Mouse (Mus musculus) midbrain, embryonic 14.5 days (tissue): ENCODE measurements at regions not wholly inside any gene's neighbourhood (a gene's known extent, or its start where the extent isn't known, plus 50 kb on each side); places are given as distances from the start of the nearest gene placed in this dataset.

ENCODE experiments used
- ATAC-seq: fragments of 200-750 bp; cut with Nextera tagmentation; 2 replicates; pipeline ENCODE4 v1.8.0; 2017; ENCODE audit warnings: moderate number of reproducible peaks, moderate library complexity; ENCODE audit not compliant: low FRiP score, low TSS enrichment
- DNase-seq: peaks from one replicate; pipeline ENCODE4 v3.0.0-alpha.2; 2015
- H3K27ac ChIP-seq: fragments of 300-500 bp; sonication (generic); replicated peaks from 2 replicates; pipeline ENCODE4 v1.5.1; 2014; ENCODE audit warnings: mild to moderate bottlenecking, low read depth, low read length, moderate library complexity
- H3K27me3 ChIP-seq: fragments of 300-500 bp; sonication (generic); 2 replicates; pipeline ENCODE4 v1.6.1; 2014; ENCODE audit warnings: low read length, control low read depth, mixed read lengths; ENCODE audit not compliant: control insufficient read depth, insufficient read depth
- H3K36me3 ChIP-seq: fragments of 300-500 bp; sonication (generic); 2 replicates; pipeline ENCODE4 v1.6.1; 2014; ENCODE audit warnings: low read length, control low read depth; ENCODE audit not compliant: control insufficient read depth, insufficient read depth
- H3K4me1 ChIP-seq: fragments of 300-500 bp; sonication (generic); 2 replicates; pipeline ENCODE4 v1.6.1; 2014; ENCODE audit warnings: mild to moderate bottlenecking, antibody characterized with exemption, low read length, control low read depth; ENCODE audit not compliant: control insufficient read depth, insufficient read depth
- H3K4me2 ChIP-seq: fragments of 300-500 bp; sonication (generic); 2 replicates; pipeline ENCODE4 v1.6.1; 2014; ENCODE audit warnings: mild to moderate bottlenecking, low read length, moderate library complexity
- H3K4me3 ChIP-seq: fragments of 300-500 bp; sonication (generic); replicated peaks from 2 replicates; pipeline ENCODE4 v1.5.1; 2014; ENCODE audit warnings: low read depth, low read length
- H3K9ac ChIP-seq: fragments of 300-500 bp; sonication (generic); replicated peaks from 2 replicates; pipeline ENCODE4 v1.6.1; 2014; ENCODE audit warnings: mild to moderate bottlenecking, low read length, moderate library complexity
- H3K9me3 ChIP-seq: fragments of 300-500 bp; sonication (generic); 2 replicates; pipeline ENCODE4 v1.6.1; 2016; ENCODE audit warnings: low read length, control low read depth, mixed read lengths; ENCODE audit not compliant: control insufficient read depth
- WGBS: fragments of 180-500 bp; shearing (Covaris S2); extraction: QIAGEN DNeasy Blood & Tissue Kit; methylation state at CpG from one replicate; pipeline ENCODE4 v1.1.7; 2014; 5-methylcytosine and 5-hydroxymethylcytosine counted together

GRCm38 (mm10) chr15:15946280-15947110 is 782.1 kb upstream of the Cdh9 start:
- no peak overlapping the region for H3K4me3 ChIP-seq
- no peaks in the 10 kb centered on the region for H3K9me3 ChIP-seq
- H3K4me2 ChIP-seq = no peak overlapping the region
- no peak overlapping the region for H3K27ac ChIP-seq
- ATAC-seq (no peak), DNase-seq (no peak)
- no peaks in the 10 kb centered on the region for H3K27me3 ChIP-seq
- no peaks in the 10 kb centered on the region for H3K4me1 ChIP-seq
- H3K9ac ChIP-seq = no peak overlapping the region
- no peaks in the 10 kb centered on the region for H3K36me3 ChIP-seq
- WGBS = 89% methylated on average over 7 of the region's 7 CpGs

DNA sequence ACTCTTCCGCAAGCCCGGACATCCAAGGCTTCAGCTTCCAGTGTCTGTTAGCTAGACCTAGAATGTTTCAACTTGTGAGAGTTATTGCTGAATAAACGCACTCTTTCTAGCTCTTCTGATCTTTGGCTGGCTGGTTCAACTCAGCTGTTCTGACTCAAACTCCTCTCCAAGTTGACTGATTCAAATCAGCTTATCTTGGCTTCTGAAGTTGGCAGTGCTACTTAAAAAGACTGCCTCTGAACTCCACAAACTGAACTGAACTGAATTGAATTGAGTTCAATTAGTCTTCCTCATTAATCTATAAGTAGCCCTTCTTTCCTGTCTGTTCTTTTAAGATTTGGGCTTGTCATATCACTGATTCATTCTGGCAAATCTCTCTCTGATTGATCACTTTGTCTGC is 769.1 kb upstream of the Cdh9 start:
- WGBS = 92% methylated on average over 3 of the region's 3 CpGs
- no peak for DNase-seq
- no peak overlapping the region for H3K4me3 ChIP-seq
- no peak overlapping the region for H3K9ac ChIP-seq
- no peak overlapping the region for H3K4me2 ChIP-seq
- H3K27ac ChIP-seq = no peak overlapping the region
- no peaks in the 10 kb centered on the region for H3K4me1 ChIP-seq
- no peak for ATAC-seq
- no peaks in the 10 kb centered on the region; the same call in 1 of the 2 replicates for H3K9me3 ChIP-seq
- no peaks in the 10 kb centered on the region for H3K27me3 ChIP-seq
- H3K36me3 ChIP-seq = no peaks in the 10 kb centered on the region

- H3K4me3 ChIP-seq = no peak overlapping the region
- H3K4me2 ChIP-seq = no peak overlapping the region
- H3K36me3 ChIP-seq = no peaks in the 10 kb centered on the region
- DNase-seq (no peak), ATAC-seq (no peak)
- no peak overlapping the region for H3K9ac ChIP-seq
- whole genome bisulfite sequencing = 59% methylated on average over 1 of the region's 1 CpGs
- H3K27ac ChIP-seq = no peak overlapping the region
- H3K4me1 ChIP-seq = no peaks in the 10 kb centered on the region
- H3K9me3 ChIP-seq = no peaks in the 10 kb centered on the region
- H3K27me3 ChIP-seq = no peaks in the 10 kb centered on the region
Measured at GRCm38 (mm10) chr15:15968518-15968917, 760.0 kb upstream of the Cdh9 start.

- DNase-seq = peak; percentile 60
- H3K4me2 ChIP-seq = no peak overlapping the region
- H3K4me3 ChIP-seq = no peak overlapping the region
- 54% methylated on average over 4 of the region's 4 CpGs for WGBS
- no peaks in the 10 kb centered on the region for H3K36me3 ChIP-seq
- H3K27ac ChIP-seq = no peak overlapping the region
- no peaks in the 10 kb centered on the region for H3K4me1 ChIP-seq
- peak; percentile 40; the same call in 1 of the 2 replicates for ATAC-seq
- no peaks in the 10 kb centered on the region for H3K27me3 ChIP-seq
- H3K9ac ChIP-seq = no peak overlapping the region
- H3K9me3 ChIP-seq = no peaks in the 10 kb centered on the region
Measured at GRCm38 (mm10) chr15:15976788-15977187, 751.8 kb upstream of the Cdh9 start.
